Mouse (Mus musculus) frontal cortex, postnatal 25 days (tissue): ENCODE measurements around the gene Psme4.

Experiments
- DNase-seq, 2 experiments: peaks; one replicate each; pipeline ENCODE4 v3.0.0; 2022; ENCODE audit warnings: low spot score in 2 of 2

The Psme4 gene

DNA sequence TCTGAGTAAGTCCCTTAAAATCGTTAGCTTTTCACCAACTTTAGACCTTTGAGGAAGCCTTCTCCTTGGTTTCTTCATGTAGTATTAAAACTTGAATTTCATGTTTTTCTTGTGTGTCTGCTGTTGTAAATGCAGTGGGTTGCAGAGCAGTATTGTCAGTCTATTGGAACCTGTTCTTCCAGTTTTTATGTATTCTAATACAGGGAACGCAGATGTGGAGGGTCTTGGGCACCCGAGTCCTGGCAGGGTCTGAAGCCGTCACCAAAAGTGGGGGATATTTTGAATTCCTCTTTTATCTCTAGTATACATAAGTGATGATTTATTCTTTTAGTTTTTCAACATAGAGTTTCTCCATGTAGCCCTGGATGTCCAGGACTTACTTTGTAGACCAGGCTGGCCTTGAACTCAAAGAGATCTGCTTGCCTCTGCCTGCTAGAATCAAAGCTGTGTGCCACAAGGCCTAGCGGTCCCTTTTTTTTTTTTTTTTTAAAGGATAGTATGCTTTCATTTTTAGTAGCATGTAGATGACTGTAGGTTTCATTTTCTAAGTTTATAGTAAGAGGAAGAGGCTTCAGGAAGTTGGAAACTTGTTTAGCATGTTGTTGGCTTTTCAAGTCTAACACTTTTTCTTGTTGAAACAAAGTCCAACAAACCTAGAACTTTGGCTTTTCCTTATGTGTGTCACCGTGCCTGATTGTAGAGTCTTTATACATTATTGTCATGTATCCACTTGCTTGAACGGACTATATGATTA is 14.9 kb downstream of the Psme4 start:
- DNase-seq: no peak

- no peak for DNase-seq
Observed at GRCm38 (mm10) chr11:30792680-30793079, 21.2 kb downstream of the Psme4 start.

GRCm38 (mm10) chr11:30793753-30794152 is 22.2 kb downstream of the Psme4 start:
- DNase-seq: no peak

DNA sequence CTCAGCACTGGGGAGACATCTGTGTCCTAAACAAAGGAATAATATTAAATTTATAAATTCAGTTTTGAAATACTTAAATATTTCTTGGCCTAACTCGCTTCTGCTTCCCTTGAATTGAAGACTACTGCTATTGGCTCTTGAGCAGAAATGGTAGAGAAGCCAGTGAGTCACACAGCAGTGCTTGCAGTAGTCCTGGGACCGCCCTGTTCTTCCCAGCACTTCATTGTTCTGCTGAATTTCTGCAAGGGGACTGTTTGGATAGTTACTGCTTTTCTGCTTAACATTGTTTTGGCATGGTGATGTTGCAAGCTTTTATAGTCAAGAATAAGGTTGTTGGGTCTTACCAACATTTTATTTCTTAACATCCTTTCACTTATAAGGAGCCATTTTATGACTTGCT is 25.7 kb downstream of the Psme4 start:
- DNase-seq: no peak

GRCm38 (mm10) chr11:30799496-30799895 is 28.0 kb downstream of the Psme4 start:
- DNase-seq: no peak

DNA sequence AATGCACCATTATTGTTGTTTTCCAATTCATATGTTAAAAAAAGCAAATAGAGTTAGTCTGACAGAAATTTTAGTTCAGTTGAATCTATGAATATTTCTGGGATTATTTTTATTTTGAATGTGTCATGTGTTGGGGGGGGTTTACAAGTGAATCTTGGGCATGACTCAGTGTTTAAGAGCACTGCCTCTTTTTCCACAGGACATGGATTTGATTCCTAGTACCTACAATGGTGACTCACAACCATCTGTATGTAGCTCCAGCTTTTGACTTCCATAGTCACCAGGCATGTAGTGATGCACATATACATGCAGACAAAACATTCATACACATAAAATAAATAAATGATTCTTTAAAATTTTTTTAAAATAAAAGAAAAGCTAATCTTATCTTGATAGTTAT is 28.6 kb downstream of the Psme4 start:
- no peak for DNase-seq

- DNase-seq: no peak
Observed at GRCm38 (mm10) chr11:30802421-30802820, 30.9 kb downstream of the Psme4 start.

GRCm38 (mm10) chr11:30821116-30821515 is 49.6 kb downstream of the Psme4 start:
- no peak for DNase-seq

DNA sequence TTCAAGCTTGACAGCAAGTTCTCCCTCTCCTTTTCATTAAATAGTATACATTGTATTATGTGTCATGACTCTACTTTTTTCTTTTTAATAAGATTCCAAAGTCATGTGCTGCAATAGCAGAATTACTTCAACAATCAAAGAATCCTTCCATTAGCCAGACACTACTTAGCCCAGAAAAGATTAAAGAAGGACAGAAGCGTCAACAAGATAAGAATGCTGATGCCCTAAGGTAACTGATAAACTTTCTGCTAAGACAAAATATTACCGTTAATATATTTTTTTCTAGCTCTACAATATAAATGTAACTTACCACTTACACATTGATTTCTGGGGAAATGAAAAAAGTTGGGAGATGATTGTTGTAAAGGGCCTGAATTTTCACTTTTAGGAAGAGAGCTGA is 67.3 kb downstream of the Psme4 start:
- no peak for DNase-seq

GRCm38 (mm10) chr11:30844355-30844754 is 72.8 kb downstream of the Psme4 start:
- no peak for DNase-seq

- DNase-seq: no peak
Observed at GRCm38 (mm10) chr11:30872425-30872824, 100.9 kb downstream of the Psme4 start.

DNA sequence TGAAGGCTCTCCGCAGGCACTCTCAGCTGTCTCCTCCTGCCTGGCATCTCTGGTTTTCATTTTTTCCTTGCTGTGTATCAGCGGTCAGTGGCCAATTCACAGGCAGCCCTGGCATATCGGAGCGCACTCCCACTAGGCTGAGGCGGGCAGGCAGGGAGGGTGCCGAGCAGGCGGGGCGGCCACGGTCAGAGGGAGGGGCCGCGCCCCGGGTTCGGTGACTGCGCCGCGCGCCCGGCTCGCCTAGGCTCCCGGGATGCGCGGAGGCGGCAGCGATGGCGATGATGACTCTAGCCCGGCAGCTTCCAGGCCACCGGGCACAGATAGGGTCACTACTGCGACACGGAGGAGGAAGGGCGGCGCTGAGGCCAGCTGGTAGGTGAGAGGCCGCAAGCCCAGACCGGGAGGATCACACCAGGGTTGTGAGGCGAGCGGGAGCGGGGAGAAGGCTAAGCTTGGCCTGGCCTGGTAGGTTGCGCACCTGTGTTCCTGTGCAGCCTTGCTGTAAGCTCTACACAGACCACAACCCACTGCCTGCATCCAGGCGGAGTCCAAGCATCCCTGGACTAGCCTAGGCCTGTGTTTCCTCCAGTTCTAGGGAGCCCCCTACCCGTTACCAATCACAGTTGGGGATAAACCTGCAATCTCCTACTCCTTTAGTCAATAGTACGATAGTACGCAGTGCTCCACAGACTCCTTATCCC is 113.8 kb downstream of the Psme4 start, which contains the start of the genes Gpr75 and Asb3:
Gpr75 (plus strand) TSS at position 188 of the 701 bp plus-strand sequence.
Asb3 (plus strand) TSS at position 246 of the 701 bp plus-strand sequence.
- peak; percentile 54 to 57 for DNase-seq

- no peak for DNase-seq
Observed at GRCm38 (mm10) chr11:30888153-30888552, 116.6 kb downstream of the Psme4 start.

- DNase-seq: no peak
Observed at GRCm38 (mm10) chr11:30896201-30896600, 124.7 kb downstream of the Psme4 start.

DNA sequence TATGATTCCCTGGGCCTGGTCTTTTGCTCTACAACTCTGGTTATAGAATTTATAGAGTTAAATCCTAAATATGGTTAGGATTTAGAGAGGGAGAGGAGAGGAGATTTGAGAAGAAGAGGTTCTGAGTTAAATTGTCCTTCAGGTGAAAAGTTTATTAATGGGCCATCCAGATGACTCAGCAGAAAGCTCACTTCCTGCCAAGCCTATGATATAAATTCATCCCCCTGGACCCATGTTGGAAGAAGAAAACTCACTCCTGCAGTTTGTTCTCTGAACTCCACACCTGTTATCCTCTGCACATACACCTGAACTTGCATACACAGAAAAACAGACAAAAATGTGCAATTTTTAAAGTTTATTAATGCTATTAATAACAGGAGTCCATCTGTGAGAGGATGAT is 127.8 kb downstream of the Psme4 start:
- no peak for DNase-seq

- DNase-seq: no peak
Observed at GRCm38 (mm10) chr11:30912311-30912710, 140.8 kb downstream of the Psme4 start.

DNA sequence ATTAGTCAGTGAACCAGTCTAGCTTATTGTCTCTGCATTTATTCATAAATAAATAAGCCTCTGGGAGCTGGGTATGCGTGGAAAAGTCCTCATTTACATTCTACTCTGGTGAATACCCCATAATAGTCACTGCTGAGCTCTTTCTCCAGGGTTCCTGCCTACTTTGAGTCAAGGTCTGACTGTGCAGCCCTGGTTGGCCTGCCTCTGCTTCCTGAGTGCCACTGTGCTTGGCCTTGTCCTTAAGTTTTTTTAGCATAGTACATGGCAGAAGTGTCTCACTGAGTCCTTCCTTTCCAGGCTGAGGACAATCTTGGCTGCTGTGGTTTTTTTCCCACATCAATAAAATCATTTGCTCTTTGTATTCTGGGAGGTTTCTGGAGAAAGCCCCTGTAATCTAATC is 149.1 kb downstream of the Psme4 start:
- DNase-seq: no peak

DNA sequence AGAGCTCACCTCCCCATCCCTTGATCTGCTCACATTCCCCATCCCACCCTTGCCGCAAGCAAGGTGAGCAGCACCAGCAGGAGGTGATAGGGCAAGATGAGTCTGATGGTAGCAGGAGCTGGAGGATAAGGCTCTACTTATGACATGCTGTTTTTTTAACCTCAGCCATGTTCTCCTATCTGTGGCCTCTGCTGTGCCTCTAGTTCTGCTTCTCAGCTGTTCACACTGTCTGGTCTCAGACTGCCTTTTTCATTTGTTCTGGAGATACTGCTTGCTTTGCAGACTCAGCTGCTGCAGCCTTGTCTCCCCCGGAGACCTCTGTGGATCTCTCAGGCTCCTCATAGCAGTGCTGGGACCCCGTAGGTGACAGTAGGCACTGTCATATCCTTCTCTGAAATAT is 151.8 kb downstream of the Psme4 start:
- DNase-seq: no peak

GRCm38 (mm10) chr11:30928079-30928478 is 156.6 kb downstream of the Psme4 start:
- no peak for DNase-seq

- no peak for DNase-seq
Observed at GRCm38 (mm10) chr11:30928498-30928897, 157.0 kb downstream of the Psme4 start.
